Mouse (Mus musculus) embryo, embryonic 10 days (tissue): ENCODE results near the gene Olig1.
"Not testable (repeated sequence)": the region's sequence is repeated elsewhere in the genome, so short reads cannot be mapped to it uniquely, and the experiment has no call there.

Experiments used
- DNase-seq: peaks from one replicate; pipeline ENCODE4 v3.0.0-alpha.2; 2015; ENCODE audit warnings: low spot score

The Olig1 gene

DNA sequence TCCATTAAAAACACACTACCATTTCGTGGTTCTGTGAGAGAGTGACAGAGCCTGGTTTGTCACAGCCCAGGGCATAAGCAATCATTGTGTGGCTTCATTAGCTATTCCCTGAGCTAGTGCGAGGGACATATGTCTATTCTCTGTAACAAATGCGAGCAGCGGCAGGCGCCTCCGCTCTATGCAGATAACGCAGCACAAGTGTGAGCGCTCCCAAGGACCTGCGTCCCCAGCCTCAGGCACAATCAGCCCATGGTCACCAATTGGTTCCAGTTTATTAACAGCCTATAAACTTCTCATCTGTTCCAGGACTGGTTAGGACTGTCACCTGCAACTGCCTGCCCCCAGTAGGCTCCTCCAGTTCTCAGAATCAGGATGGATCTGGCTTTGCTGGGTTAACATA lies 23.3 kb upstream of the Olig1 start:
- no peak for DNase-seq

DNA sequence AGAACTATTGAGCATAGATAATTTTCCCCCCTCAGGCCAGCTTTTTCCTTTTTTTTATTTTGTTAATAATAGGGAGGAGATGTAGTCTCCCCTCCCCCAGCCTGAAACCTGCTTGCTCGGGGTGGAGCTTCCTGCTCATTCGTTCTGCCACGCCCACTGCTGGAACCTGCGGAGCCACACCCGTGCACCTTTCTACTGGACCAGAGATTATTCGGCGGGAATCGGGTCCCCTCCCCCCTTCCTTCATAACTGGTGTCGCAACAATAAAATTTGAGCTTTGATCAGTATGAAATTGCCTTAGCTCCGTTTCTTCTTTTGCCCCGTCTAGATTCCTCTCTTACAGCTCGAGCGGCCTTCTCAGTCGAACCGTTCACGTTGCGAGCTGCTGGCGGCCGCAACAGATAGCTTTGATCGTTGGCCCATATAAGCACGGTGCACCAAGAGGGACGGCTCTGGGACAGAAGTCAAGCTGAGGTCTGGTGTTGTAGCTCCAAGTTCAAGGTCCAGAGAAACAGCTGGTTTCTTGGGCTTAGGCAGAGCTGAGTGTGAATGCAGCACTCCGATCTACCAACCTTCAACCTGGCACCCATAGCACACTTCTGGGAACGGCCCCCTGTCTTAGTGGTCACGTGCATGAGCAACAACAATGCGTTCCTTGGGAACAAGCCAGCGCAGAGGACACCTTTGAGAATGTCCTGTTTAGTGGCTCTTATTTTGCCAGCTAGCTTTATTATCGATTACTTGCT lies 14.0 kb upstream of the Olig1 start:
- DNase-seq: not testable (repeated sequence)

DNA sequence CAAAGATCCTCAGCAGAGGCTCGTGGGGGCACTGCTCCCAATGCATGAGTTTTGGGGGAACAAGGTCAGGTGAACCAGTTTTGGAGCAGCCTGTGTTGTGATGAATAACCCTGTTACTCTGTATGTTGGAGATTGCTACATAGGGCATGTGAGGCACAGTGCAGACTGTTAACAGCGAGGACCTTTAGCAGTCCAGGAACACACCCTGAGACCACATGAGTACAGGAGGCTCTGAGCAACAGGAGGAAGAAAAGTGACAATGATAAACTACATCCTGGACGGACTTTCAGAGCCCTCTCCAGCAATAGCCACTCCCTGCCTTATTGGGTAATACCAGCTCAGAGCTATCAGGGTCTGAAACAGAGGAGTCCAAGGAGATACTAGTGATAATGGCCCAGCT lies 10.6 kb upstream of the Olig1 start:
- DNase-seq: no peak

DNA sequence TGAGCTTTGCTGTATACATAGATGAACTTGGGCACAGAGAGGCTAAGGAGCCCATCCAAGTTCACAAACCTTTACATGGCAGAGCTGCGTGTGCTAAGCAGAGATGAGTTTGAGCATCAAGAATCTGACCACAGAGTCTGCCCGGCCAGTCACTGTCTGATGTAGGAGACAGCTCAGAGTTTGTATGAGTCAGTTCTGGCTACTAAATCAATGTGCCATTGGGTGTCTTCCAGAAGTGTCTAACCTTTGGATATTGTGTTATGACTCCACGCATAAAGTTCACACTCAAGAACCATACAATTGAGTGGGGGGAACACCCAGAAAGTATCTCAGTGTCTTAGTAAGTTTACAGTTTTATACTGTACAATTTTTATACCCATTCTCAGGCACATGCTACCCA lies 8.7 kb upstream of the Olig1 start:
- DNase-seq: no peak

DNA sequence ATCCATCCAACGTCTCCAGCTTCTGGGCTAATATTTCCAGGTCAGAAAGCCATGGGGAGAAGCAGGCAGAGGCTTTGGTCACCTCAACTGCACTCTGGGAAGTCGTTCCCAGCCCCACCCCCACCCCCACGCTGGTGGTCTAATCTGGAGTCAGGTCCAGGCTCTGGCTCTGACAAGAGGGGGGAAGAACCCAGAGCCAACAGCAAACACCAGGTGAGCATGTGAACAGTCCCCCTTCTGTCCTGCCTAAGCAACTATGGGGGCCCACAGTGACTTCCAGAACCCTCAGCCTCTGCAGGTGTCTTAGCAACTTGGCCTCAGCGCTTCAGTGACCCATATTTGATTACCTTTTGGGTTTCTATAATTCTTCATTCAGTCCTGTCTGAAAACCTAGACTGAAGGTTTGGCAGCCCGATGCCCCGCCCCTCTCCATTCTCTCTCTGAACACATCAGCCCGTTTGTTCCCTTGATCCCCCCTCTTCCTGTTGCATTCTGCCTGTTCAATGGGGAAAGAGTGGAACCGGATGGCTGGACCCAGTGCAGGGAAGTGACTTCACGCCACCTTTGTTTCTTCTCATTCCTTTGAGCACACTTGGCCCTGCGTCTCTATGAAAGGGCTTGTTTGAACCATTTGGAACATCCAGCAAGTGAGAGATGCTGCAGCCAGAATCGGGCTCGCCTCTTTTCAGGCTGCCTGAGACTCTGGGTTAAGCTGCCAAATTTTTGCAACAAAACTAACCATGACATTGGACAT lies 6.9 kb upstream of the Olig1 start:
- no peak for DNase-seq

DNA sequence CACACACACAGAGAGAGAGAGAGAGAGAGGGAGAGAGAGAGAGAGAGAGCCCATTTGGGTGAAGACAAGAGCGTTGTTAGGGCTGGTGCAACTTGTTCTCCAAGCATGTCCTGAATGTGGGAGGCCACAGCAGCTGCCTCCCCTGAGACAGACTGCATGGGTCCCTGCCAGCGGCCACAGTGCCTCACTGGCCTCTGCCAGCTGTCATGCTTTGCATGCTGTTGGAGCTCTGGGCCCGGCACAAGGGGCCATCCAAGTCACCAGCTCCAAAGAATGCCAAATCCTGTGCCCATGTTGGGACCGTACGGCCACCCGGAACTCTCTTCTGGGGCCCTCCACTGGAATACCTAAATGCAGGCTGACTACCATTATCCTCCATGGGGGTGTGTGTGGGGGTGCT lies 3.6 kb upstream of the Olig1 start:
- no peak for DNase-seq

DNA sequence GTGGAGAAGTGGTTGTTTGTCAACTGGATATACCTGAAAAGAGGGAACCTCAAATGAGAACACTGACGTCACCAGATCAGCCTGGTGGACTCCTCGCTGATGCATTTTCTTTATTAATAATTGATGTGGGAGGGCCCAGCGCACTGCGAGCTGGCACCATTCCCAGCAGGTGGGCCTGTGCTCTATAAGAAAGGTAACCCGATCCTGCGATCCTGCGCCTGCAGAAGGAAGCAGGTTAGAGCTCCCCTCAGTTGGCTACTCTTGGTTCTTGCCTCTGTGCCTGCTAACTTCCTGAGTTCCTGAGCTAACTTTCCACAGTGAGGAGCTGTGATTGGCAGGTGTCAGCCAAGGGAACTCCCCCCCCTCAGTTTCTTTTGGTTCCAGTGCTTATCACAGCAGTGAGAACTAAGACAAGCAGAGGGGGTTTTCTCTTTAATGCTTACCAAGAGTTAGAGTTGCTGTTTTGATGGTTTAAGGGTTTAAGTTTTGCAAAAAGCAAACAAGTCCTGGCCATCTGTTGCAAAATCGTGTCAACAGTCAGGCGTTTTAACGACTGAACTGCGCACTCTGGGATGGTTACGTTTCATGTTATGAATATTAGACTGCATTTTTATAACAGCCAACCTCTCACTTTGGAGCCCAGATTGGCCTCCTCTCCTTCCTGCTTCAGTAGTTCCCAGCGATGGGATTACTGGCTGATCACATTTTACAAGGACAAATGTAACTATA lies 684 bp upstream of the Olig1 start:
- no peak for DNase-seq

DNA sequence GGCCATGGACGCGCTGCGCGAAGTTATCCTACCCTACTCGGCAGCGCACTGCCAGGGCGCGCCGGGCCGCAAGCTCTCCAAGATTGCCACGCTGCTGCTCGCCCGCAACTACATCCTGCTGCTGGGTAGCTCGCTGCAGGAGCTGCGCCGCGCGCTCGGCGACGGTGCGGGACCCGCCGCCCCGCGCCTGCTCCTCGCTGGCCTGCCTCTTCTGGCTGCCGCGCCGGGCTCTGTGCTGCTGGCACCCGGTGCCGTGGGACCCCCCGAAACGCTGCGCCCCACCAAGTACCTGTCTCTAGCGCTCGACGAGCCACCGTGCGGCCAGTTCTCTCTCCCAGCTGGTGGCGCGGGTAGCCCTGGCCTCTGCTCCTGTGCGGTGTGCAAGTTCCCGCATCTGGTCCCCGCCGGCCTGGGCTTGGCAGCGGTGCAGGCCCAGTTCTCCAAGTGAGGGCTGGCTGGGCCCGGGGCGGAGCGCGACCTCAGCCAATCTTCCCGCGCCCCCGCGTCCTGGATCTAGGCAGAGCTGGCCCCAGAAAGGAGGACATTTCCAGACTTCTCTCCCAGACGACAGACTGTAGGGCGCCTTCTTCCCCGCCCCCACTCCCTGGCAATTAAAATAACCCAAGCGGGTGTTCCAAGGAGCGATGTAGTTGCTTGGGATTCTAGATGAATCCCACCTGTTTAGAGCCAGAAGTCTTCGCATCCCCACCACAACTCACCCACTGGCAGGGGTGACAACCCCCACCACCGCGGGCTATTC lies 820 bp downstream of the Olig1 start:
- DNase-seq: peak; percentile 61

DNA sequence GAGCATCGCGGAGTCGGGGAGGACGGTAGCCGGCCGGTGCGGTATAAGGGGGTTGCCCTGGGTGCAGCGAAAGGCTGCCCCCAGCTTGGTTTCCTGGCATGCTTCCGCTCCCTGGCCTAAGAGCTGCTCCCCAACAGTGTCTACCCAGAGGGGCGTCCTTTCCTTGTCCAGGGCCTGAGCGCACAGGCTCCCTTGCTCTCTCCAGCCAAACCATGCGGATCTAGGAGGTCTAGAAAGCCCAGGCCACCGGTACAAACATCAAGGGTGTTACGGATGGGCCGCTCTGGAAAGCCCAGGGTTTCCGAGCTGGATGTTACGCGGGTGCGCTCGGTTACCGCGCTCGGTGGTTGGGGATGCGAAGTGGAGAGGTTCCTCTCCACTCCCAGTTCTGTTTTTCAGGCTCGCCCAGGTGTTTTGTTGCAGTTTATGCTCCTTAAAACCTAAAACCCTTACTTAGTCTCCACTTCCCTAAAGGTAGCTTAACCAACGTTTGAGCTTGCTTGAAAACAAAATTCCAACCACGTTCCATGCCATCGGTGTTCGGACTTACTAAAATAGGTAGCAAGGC lies 1.5 kb downstream of the Olig1 start:
- peak; percentile 16 for DNase-seq

DNA sequence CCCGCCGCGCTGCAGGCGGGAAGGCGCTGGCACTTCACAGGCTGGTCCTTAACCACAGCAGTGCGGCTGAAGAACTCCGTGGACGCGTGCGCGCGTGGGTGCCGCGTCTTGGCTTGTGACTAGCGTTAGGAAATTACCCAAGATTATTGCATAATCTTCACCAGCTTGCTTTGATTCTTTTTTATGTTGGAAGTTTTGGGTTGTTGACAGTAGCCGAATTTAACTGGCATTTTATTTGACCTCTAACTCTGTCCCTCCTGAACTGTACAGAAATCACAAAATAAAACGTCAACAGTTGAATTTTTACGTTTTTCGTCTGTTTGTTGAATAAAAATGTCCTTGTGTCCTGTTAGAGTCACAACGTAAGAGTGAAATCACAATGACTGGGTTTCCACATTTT lies 2.1 kb downstream of the Olig1 start:
- no peak for DNase-seq

DNA sequence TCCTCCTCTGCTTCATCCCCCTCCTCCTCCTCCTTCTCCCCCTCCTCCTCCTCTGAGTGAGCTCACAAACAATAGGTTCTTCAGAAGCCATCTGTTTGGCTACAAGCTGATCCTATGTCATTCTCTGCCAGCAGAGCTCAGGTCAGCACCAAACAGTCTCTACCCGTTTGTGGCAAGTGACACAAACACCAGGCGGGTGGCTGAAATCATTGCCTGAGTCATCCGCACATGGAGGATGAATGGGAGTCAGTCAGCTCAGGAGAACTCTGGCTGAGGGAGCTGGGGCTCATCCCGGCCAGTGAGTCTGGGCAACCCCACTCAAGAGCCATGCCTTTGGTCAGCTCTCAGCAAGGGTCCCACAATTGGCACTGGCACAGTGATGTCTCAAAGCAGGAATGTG lies 10.9 kb downstream of the Olig1 start:
- DNase-seq: no peak

DNA sequence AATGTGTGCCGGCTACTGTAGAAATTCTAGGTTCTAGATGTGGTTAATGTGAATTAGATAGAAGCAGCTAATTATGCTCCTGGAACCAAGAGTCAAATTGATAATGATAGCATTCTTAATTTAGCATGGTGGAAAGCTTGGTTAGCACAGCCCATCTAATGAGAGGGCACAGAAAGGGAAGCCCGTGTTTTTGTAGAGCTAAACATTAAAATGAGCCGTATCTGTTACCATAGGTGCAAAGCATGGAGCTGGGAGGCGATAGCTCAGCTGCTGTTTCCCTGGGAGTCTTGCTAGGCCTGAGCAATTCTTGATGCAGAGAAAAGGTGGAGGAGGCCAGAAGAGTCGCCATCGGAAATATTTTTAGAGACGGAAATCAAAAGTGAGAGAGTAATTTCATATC lies 22.5 kb downstream of the Olig1 start:
- no peak for DNase-seq

DNA sequence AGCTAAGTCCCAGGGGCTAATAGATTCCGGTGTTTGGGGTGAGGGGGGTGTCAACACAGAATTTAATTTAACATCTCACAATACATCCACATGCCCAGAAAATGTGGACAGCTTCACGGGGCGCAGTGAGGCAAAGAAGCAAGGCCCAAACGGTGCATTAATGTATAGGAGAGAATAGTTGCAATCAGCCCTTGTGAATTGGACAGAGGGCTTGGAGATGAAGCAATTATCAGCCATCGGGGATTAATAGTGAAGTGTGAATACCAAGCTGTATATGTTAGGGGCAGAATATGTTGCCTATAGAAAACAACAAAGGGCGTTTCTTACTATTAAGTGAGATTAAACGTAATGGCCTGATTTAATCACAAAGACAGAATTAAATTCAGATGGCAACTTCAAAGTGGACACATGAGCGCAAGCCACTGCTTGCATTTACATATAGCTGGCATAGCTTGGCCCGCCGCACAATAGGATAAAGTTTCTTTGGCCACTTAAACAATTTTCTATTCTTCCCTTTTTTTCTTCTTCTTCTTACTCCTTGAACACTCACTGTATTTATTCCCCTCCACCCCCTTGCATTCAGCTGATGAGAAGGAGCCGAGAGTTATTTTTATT lies 23.3 kb downstream of the Olig1 start:
- DNase-seq: no peak

DNA sequence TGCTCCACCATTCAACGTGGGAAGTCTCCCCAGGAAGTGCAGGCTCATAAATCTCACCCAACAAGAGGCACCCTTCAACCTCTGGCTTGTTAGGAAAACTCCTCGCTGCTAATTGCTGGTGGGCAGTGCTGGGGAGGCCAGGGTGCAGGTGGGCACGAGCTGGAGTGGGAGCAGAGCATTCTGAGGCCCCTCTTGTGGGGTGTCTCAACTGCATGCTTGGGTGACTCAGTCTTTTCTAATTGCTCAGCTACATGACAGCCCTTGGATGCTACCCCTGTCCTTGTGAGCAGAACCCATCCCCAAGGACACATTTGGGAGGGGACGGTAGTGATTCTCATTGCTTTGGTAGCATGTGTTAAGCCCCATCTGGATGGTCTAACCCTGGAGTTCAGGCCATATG lies 28.2 kb downstream of the Olig1 start:
- DNase-seq: peak; percentile 43

DNA sequence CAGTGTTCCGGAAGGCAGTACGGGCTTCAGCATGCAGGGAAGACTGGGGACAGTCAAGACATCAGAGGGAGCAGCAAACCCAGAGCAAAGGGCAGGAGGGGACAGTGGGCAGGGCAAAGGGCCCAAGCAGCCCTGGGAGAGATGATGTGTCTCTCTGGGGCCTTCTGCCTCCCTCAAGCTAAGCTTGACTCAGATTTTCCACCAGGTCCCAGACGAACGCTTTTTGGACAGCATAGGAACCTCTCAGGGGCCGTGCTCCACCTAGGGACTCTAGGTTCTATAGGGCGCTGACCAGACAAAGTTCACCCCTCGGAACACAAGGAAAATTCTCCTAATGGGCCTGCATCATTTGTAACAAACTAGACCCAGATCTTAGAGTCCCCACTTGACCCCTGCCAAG lies 29.8 kb downstream of the Olig1 start:
- DNase-seq: no peak

DNA sequence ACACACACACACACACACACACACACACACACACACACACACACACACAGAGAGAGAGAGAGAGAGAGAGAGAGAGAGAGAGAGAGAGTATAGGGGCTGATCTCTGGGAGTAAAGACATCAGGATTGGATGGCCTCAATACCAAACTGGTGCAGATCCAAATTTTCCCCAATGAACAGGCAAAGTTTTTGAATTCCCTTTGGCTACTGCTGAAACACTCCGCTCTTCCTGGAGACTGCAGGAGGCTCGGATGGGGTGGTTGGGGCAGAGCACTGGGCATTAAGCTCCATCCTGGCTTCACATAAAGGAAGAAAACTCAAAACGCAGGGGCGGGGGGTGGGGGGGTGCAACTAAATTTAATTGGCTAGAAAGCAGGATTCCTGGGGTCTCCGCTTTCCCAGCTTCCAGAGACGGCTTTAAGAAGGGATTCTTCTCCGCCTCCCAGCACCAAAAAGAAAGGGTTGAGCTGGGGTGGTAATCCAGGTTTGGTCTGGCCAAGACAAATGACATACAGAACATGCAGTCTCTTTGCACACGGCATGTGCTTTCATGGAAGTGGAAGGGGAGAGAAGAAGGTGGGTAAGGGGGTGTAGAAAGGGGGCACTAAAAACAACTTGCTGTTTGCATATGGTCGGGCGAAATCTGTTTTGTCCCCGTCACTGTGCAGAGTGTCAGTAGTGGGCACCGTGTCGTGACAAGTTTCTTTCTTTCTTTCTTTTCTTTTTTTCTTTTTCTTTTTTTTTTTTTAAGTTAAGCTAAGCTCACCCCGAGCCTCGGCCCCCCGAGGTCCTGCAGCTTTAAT lies 31.3 kb downstream of the Olig1 start:
- peak; percentile 38 for DNase-seq

DNA sequence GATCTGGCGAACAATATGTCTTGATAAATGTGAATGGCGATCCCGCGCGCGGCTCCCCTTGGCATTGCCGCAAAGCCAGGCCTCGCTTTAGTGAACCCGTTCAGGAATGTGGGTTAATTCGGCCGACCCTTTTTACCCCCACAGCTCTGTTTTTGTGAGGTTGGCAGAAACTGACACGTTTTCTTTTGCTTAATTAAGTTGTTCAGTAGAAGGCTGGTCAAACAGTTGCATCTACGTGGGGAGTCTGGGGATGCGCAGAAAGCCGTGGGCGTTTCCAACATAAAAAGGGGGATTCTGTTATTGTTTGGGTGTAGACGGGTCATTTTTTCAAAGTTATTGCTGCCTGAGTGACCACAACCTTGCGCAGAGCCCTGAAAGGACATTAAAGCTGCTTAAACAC lies 31.9 kb downstream of the Olig1 start:
- peak; percentile 63 for DNase-seq

DNA sequence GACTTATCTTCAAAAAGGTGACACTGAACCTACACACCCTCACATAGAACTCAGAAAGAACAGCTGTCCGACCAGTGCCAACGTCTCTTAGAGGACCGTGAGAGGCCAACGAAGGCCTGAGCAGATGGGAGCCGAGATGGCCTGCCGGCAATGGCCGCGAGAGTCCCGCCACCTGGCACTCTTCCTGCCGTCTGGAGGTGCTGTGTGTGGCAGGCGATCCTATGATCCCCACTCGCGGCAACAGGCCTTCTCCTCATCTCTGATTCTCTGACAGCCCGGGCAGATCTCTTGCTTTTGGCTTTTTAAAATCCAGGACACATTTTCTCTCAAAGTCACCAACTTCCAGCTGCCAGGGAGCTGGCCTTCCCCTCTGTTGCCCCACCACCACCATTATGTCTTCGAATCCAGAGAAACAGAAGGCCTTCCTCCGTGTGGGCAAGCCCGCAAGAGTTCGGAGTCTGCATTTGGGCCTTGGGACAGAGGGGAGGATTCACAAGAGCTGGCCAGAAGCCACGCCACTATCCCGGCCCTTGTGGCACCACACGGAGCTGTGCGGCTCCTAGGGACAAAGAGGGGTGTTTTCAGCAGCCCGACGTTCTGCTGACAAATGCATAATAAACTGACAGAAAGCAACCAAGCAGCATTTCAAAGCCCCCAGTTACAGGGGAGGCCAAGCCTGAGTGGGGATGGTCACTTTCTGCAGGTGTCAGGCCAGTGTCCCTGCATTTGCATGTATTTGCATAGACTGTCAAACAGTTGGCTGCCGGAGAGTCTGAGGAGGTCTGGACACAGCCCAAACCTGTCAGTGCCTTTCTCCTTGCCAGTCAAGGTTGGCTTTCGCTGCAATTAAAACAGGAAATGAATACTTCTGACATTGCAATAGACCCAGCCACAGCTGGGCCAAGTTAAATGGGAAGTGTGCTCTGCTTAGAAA lies 34.5 kb downstream of the Olig1 start:
- DNase-seq: no peak

DNA sequence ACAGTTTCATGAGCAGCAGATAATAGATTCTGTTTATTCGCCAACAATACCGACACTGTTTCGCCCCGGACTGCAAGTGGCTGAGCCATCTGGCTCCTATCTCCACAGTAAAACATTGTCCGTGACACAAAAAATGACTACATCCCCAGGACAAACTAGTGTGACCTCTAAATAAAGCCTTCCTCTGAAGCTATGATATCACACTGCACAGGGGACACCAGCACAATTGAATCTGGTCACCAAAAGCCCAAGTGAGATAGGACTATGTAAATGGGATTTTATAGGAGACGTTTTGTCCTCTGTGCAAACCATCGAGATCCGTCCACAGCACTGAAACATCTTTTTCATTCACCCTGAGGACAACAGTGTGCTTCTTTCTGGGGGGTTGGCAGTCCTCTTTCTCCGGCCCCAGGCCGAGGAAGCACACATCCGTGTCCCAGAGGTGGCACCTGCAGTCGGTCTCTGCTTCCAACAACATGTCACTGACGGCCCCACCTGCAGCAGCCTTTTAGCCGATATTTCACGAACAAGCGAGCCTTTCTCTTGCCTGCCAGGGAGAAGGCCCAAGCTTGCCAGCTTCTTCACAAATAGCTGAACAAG lies 36.0 kb downstream of the Olig1 start:
- DNase-seq: no peak
